Mouse (Mus musculus) liver, postnatal 0 days (tissue): Measurements from ENCODE around the gene Coro2a. TPM values are rescaled to one million over a fixed set of nuclear protein-coding genes. Genes with fewer than 3 reads are reported as not detected.

Experiments
- ATAC-seq: fragments of 200-750 bp; cut with Nextera tagmentation; 2 replicates; pipeline ENCODE4 v1.8.0; 2017; ENCODE audit warnings: mild to moderate bottlenecking, moderate library complexity
- DNase-seq: peaks from one replicate; pipeline ENCODE4 v3.0.0-alpha.2; 2016
- H3K27ac ChIP-seq: fragments of 300-500 bp; sonication (generic); 2 replicates; pipeline ENCODE4 v1.5.1; 2014; ENCODE audit warnings: antibody characterized with exemption, moderate library complexity, mild to moderate bottlenecking, low read depth
- H3K27me3 ChIP-seq: fragments of 300-500 bp; sonication (generic); 2 replicates; pipeline ENCODE4 v1.6.1; 2014; ENCODE audit warnings: low read length, control low read depth, mixed read lengths; ENCODE audit not compliant: insufficient read depth
- H3K36me3 ChIP-seq: fragments of 300-500 bp; sonication (generic); replicated peaks from 2 replicates; pipeline ENCODE4 v1.6.1; 2014; ENCODE audit warnings: mild to moderate bottlenecking, control low read depth, low read length, moderate library complexity, mixed read lengths; ENCODE audit not compliant: insufficient read depth
- H3K4me1 ChIP-seq: fragments of 300-500 bp; sonication (generic); 2 replicates; pipeline ENCODE4 v1.6.1; 2014; ENCODE audit warnings: antibody characterized with exemption, mild to moderate bottlenecking, control low read depth; ENCODE audit not compliant: insufficient read depth
- H3K4me2 ChIP-seq: fragments of 300-500 bp; sonication (generic); 2 replicates; pipeline ENCODE4 v1.6.1; 2014; ENCODE audit warnings: low read depth, mild to moderate bottlenecking, low read length, moderate library complexity, mixed read lengths
- H3K4me3 ChIP-seq: fragments of 300-500 bp; sonication (generic); 2 replicates; pipeline ENCODE4 v1.5.1; 2014; ENCODE audit warnings: low read depth, low read length
- H3K9ac ChIP-seq: fragments of 300-500 bp; sonication (generic); replicated peaks from 2 replicates; pipeline ENCODE4 v1.6.1; 2014; ENCODE audit warnings: mild to moderate bottlenecking, moderate library complexity
- H3K9me3 ChIP-seq: fragments of 300-500 bp; sonication (generic); 2 replicates; pipeline ENCODE4 v1.6.1; 2016; ENCODE audit warnings: mild to moderate bottlenecking, control low read depth, low read length, mixed read lengths
- CTCF ChIP-seq: sonication (generic); IDR thresholded peaks from 2 replicates; pipeline ENCODE4 v1.5.1; 2016; ENCODE audit warnings: antibody characterized with exemption, low read depth
- EP300 ChIP-seq: IDR thresholded peaks from 2 replicates; pipeline ENCODE4 v1.6.1; 2016; ENCODE audit warnings: antibody characterized with exemption, low read depth, mild to moderate bottlenecking
- WGBS: fragments of 180-500 bp; shearing (Covaris S2); extraction: QIAGEN DNeasy Blood & Tissue Kit; methylation state at CpG from one replicate; pipeline ENCODE4 v1.1.7; 2014; ENCODE audit not compliant: insufficient replicate concordance; 5-methylcytosine and 5-hydroxymethylcytosine counted together
- polyA plus RNA-seq: library from polyadenylated mRNA; unstranded; fragments of >200 nt; fragmentation: Nextera tagmentation; extraction: Ambion mirVana; gene quantifications from 2 replicates; pipeline ENCODE4 v1.2.1, GENCODE M21; 2015

The Coro2a gene
- polyA plus RNA-seq, 1 experiment from 2014 or later = 2.2 TPM

DNA sequence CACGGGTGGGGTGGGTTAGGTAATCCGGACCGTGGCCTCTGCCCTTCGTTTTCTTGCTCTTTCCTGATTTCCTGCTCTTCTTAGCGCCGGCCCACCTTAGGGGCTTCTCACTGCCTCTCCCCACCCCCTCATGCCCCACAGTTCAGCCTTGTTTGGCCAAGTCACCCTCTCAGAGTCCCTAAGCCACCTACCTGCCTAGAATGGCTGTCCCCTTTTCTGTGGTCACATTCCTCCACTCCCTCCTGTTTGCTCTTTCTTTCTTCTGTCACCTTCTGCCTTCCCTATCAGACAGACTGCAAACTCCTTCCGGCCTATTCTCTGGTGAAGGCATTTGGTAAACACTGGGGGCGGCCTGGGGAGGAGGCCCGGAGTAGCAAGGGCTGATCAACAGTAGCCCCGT is 3.9 kb downstream of the Coro2a start:
- peak overlapping the region; percentile 0; the same call in 1 of the 2 replicates for H3K4me3 ChIP-seq
- ATAC-seq (no peak), DNase-seq (no peak)
- peaks cover 17% of the 10 kb centered on the region for H3K4me1 ChIP-seq
- no peaks in the 10 kb centered on the region for H3K36me3 ChIP-seq
- H3K9ac ChIP-seq = no peak overlapping the region
- peak overlapping the region; percentile 55 for H3K4me2 ChIP-seq
- H3K27ac ChIP-seq = peak overlapping the region; percentile 48; the same call in 1 of the 2 replicates
- H3K27me3 ChIP-seq = peaks cover 19% of the 10 kb centered on the region
- H3K9me3 ChIP-seq = no peaks in the 10 kb centered on the region
- no peak for TF ChIP-seq EP300
- no peak for TF ChIP-seq CTCF
- WGBS = 21% methylated on average over 10 of the region's 10 CpGs

DNA sequence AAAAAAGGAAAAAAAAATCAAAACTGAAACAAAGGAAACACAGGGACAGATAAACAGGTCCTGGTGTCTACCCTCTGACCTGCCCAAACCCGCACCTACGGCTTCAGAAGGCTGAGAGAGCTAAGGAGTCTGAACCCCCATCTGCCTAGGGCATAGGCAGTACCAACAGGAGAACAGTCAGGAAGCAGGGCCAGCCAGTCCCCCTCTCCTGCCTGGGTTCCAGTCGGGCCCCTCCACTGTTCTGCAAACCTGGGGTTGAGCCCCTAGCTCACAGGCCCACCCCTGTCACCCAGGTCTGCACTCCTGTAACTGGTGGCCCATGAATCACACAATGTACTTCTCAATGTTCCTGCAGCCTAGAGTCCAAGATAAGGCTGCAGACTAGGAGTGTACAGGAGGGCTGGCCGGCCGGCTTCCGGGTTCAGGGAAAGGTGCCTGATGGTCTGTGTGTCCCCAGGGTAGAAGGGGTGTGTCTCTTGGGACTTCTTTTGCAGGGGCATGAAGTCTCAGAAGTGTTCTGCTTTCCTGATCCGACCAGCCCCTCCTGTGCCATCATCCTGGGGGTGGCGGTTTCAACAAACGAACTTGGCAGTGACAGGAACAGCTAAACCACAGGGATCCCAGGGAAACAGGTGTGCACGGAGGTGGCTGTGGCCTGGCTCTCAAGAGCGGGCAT is 4.6 kb downstream of the Coro2a start:
- 21% methylated on average over 11 of the region's 11 CpGs for WGBS
- Histone ChIP-seq H3K27ac (peak overlapping the region; percentile 48; the same call in 1 of the 2 replicates), H3K9ac (no peak overlapping the region), H3K4me1 (peaks cover 20% of the 10 kb centered on the region), H3K36me3 (no peaks in the 10 kb centered on the region), H3K4me2 (peak overlapping the region; percentile 55), H3K27me3 (peaks cover 19% of the 10 kb centered on the region), H3K4me3 (peak overlapping the region; percentile 0; the same call in 1 of the 2 replicates), H3K9me3 (no peaks in the 10 kb centered on the region)
- no peak for TF ChIP-seq CTCF
- TF ChIP-seq EP300 = no peak
- ATAC-seq = no peak
- DNase-seq = peak; percentile 43

DNA sequence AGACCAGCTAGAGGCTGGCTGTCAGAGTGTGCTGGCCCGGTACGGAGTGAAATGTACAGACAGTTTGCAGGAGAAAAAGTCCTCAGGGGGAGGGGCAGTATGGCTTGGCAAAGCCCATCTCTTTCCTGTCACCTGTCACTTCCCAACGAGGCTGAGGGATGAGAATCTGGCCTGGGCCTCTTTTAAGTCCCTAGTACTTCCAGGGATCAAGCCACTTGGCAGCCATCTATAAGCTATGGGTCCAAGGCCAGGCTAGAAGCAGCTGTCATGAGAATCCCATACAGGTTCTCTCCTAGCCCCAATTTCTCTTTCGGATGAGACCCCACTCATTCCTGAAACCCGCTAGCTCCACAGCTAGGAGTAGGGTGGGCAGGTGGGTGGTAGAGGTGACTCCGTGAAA is 5.6 kb downstream of the Coro2a start:
- Histone ChIP-seq H3K4me1 (peaks cover 20% of the 10 kb centered on the region), H3K9me3 (no peaks in the 10 kb centered on the region), H3K9ac (no peak overlapping the region), H3K27me3 (peaks cover 17% of the 10 kb centered on the region), H3K27ac (no peak overlapping the region), H3K4me3 (no peak overlapping the region), H3K36me3 (no peaks in the 10 kb centered on the region), H3K4me2 (no peak overlapping the region)
- TF ChIP-seq CTCF = no peak
- DNase-seq (no peak), ATAC-seq (no peak)
- 75% methylated on average over 6 of the region's 6 CpGs for WGBS

- ATAC-seq (no peak), DNase-seq (no peak)
- no peak for TF ChIP-seq EP300
- TF ChIP-seq CTCF = no peak
- H3K4me1 ChIP-seq = peaks cover 24% of the 10 kb centered on the region
- no peak overlapping the region for H3K9ac ChIP-seq
- H3K4me2 ChIP-seq = no peak overlapping the region
- no peaks in the 10 kb centered on the region for H3K36me3 ChIP-seq
- H3K27me3 ChIP-seq = no peaks in the 10 kb centered on the region
- no peak overlapping the region for H3K4me3 ChIP-seq
- 61% methylated on average over 5 of the region's 5 CpGs for WGBS
- no peaks in the 10 kb centered on the region for H3K9me3 ChIP-seq
- no peak overlapping the region for H3K27ac ChIP-seq
Observed at GRCm38 (mm10) chr4:46594131-46594530, 7.9 kb downstream of the Coro2a start.

- no peaks in the 10 kb centered on the region for H3K27me3 ChIP-seq
- 51% methylated on average over 6 of the region's 6 CpGs for WGBS
- no peaks in the 10 kb centered on the region for H3K9me3 ChIP-seq
- DNase-seq (no peak), ATAC-seq (no peak)
- no peaks in the 10 kb centered on the region for H3K36me3 ChIP-seq
- H3K4me1 ChIP-seq = peaks cover 24% of the 10 kb centered on the region
- H3K9ac ChIP-seq = no peak overlapping the region
- H3K4me3 ChIP-seq = no peak overlapping the region
- no peak overlapping the region for H3K4me2 ChIP-seq
- H3K27ac ChIP-seq = no peak overlapping the region
- TF ChIP-seq CTCF = no peak
- no peak for TF ChIP-seq EP300
Observed at GRCm38 (mm10) chr4:46593472-46593871, 8.5 kb downstream of the Coro2a start.

GRCm38 (mm10) chr4:46591833-46592520 is 10.0 kb downstream of the Coro2a start:
- no peak overlapping the region for H3K9ac ChIP-seq
- 59% methylated on average over 9 of the region's 9 CpGs for WGBS
- H3K9me3 ChIP-seq = no peaks in the 10 kb centered on the region
- H3K4me3 ChIP-seq = no peak overlapping the region
- peak; percentile 31; the same call in 1 of the 2 replicates for ATAC-seq
- TF ChIP-seq CTCF (no peak), EP300 (no peak)
- H3K27ac ChIP-seq = no peak overlapping the region
- H3K27me3 ChIP-seq = no peaks in the 10 kb centered on the region
- DNase-seq = no peak
- peaks cover 15% of the 10 kb centered on the region for H3K4me1 ChIP-seq
- no peaks in the 10 kb centered on the region for H3K36me3 ChIP-seq
- no peak overlapping the region for H3K4me2 ChIP-seq
